In the genomic region with DNA sequence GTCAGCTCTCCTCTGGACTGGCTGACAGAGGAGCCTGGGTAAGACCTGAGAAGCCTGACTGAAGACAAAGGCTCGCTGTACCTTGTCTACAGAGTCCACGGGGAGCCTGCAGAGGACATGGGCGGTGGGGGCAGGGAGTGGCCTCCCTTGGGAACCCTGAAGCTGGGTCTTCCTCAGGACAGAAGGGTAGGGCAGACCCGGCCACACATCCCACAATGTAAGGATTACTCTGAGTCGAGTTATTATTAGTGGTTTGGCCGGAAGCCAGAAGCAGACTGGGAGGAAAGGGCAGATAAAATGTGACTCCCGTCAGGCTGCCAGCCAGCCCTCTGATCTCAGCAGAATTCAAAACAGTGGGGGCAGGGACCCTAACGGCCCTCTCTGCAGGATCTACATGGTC, we compare ENCODE assay signal across 8 mouse cellular contexts. TPM values are rescaled to one million over a fixed set of nuclear protein-coding genes. Genes with fewer than 3 reads are reported as not detected.
DNase-seq lines count a peak whose midpoint lies in the region; ATAC-seq and TF ChIP-seq lines count a peak whose summit lies in the region.

No protein-coding gene starts in this region.

- H3K4me2 ChIP-seq in forebrain, embryonic 16.5 days (ENCODE audit: low read length) = no peak overlapping the region
- no peak overlapping the region for H3K4me2 ChIP-seq in hindbrain, embryonic 11.5 days (replicated peaks; ENCODE audit: low read depth, low read length)
- no peak overlapping the region for H3K4me2 ChIP-seq in limb, embryonic 14.5 days (replicated peaks; ENCODE audit: low read depth, low read length, severe bottlenecking)
- peak overlapping the region; percentile 31; the same call in 1 of the 2 replicates for H3K4me2 ChIP-seq in midbrain, embryonic 14.5 days (ENCODE audit: low read length)

- DNase-seq in urinary bladder, postnatal 14 days (ENCODE audit: low spot score) = peak; percentile 76
- DNase-seq in urinary bladder, postnatal 10 days (ENCODE audit: low spot score) = no peak
- no peak for DNase-seq in hindbrain, embryonic 11.5 days (ENCODE audit: low spot score)
- peak; percentile 68 for DNase-seq in limb, embryonic 14.5 days (ENCODE audit: low spot score)
- peak; percentile 82 for DNase-seq in midbrain, embryonic 14.5 days
- DNase-seq in right cerebral cortex, adult 2 months (ENCODE audit: low spot score in 2 of 2) = no peak
- DNase-seq in thymus, adult 18-20 months = no peak

- H3K27me3 ChIP-seq in forebrain, embryonic 16.5 days (replicated peaks; ENCODE audit: control insufficient read depth, insufficient read depth, low read length) = no peaks in the 10 kb centered on the region
- no peaks in the 10 kb centered on the region for H3K27me3 ChIP-seq in hindbrain, embryonic 11.5 days (ENCODE audit: control insufficient read depth, insufficient read depth, low read length)
- no peaks in the 10 kb centered on the region for H3K27me3 ChIP-seq in limb, embryonic 14.5 days (ENCODE audit: control insufficient read depth, insufficient read depth, low read length)
- H3K27me3 ChIP-seq in midbrain, embryonic 14.5 days (ENCODE audit: control insufficient read depth, insufficient read depth, low read length) = no peaks in the 10 kb centered on the region

- peak overlapping the region; percentile 31 for H3K9ac ChIP-seq in forebrain, embryonic 16.5 days (replicated peaks; ENCODE audit: low read depth, low read length)
- H3K9ac ChIP-seq in hindbrain, embryonic 11.5 days (ENCODE audit: low read depth, low read length) = peak overlapping the region; percentile 24; the same call in 1 of the 2 replicates
- H3K9ac ChIP-seq in limb, embryonic 14.5 days (ENCODE audit: low read depth, low read length, severe bottlenecking) = no peak overlapping the region
- H3K9ac ChIP-seq in midbrain, embryonic 14.5 days (replicated peaks; ENCODE audit: low read length) = 0 out of 2 replicates have a peak overlapping the region, but pooled peaks have one; percentile 23

- no peak for ATAC-seq in forebrain, embryonic 16.5 days
- ATAC-seq in hindbrain, embryonic 11.5 days (ENCODE audit: low FRiP score) = no peak
- ATAC-seq in limb, embryonic 14.5 days (ENCODE audit: low FRiP score, low read depth) = 0 out of 2 replicates have a peak, but pooled peaks have one; percentile 37
- no peak for ATAC-seq in midbrain, embryonic 14.5 days (ENCODE audit: low FRiP score, low TSS enrichment)

- 5% methylated on average over 8 of the region's 8 CpGs for whole genome bisulfite sequencing in forebrain, embryonic 16.5 days
- WGBS in hindbrain, embryonic 11.5 days = 10% methylated on average over 8 of the region's 8 CpGs
- WGBS in limb, embryonic 14.5 days = 10% methylated on average over 8 of the region's 8 CpGs
- 3% methylated on average over 8 of the region's 8 CpGs for WGBS in midbrain, embryonic 14.5 days

- H3K4me1 ChIP-seq in forebrain, embryonic 16.5 days (replicated peaks; ENCODE audit: control insufficient read depth, insufficient read depth, low read length) = peaks cover 53% of the 10 kb centered on the region
- H3K4me1 ChIP-seq in hindbrain, embryonic 11.5 days (replicated peaks; ENCODE audit: control insufficient read depth, insufficient read depth, low read length) = peaks cover 58% of the 10 kb centered on the region
- peaks cover 43% of the 10 kb centered on the region for H3K4me1 ChIP-seq in limb, embryonic 14.5 days (ENCODE audit: control insufficient read depth, insufficient read depth, low read length)
- H3K4me1 ChIP-seq in midbrain, embryonic 14.5 days (ENCODE audit: control insufficient read depth, insufficient read depth, low read length) = peaks cover 80% of the 10 kb centered on the region

- no peaks in the 10 kb centered on the region for H3K36me3 ChIP-seq in forebrain, embryonic 16.5 days (ENCODE audit: control insufficient read depth, insufficient read depth)
- no peaks in the 10 kb centered on the region for H3K36me3 ChIP-seq in hindbrain, embryonic 11.5 days (ENCODE audit: control insufficient read depth, insufficient read depth, low read length)
- no peaks in the 10 kb centered on the region; the same call in 1 of the 2 replicates for H3K36me3 ChIP-seq in limb, embryonic 14.5 days (ENCODE audit: control insufficient read depth, insufficient read depth, low read length)
- H3K36me3 ChIP-seq in midbrain, embryonic 14.5 days (ENCODE audit: control insufficient read depth, insufficient read depth, low read length) = no peaks in the 10 kb centered on the region

- no peak for TF ChIP-seq POLR2A in limb, embryonic 14.5 days (IDR thresholded peaks at IDR 0.05; ENCODE audit: borderline replicate concordance, extremely low read depth, insufficient read depth, insufficient read length)

- no peaks in the 10 kb centered on the region for H3K9me3 ChIP-seq in forebrain, embryonic 16.5 days (ENCODE audit: control insufficient read depth, low read length)
- H3K9me3 ChIP-seq in hindbrain, embryonic 11.5 days (ENCODE audit: control insufficient read depth, low read length) = no peaks in the 10 kb centered on the region
- H3K9me3 ChIP-seq in limb, embryonic 14.5 days (ENCODE audit: control insufficient read depth, low read length) = no peaks in the 10 kb centered on the region
- no peaks in the 10 kb centered on the region for H3K9me3 ChIP-seq in midbrain, embryonic 14.5 days (ENCODE audit: control insufficient read depth, low read length)

- H3K4me3 ChIP-seq in forebrain, embryonic 16.5 days (replicated peaks; ENCODE audit: low read length) = no peak overlapping the region
- H3K4me3 ChIP-seq in hindbrain, embryonic 11.5 days (ENCODE audit: low read depth, low read length) = no peak overlapping the region
- no peak overlapping the region for H3K4me3 ChIP-seq in limb, embryonic 14.5 days (replicated peaks; ENCODE audit: low read length)
- H3K4me3 ChIP-seq in midbrain, embryonic 14.5 days (replicated peaks; ENCODE audit: low read depth, low read length) = no peak overlapping the region

- H3K27ac ChIP-seq in forebrain, embryonic 16.5 days (ENCODE audit: low read length) = peak overlapping the region; percentile 41; the same call in 1 of the 2 replicates
- H3K27ac ChIP-seq in hindbrain, embryonic 11.5 days (ENCODE audit: low read depth, low read length) = peak overlapping the region; percentile 68
- H3K27ac ChIP-seq in limb, embryonic 14.5 days (replicated peaks; ENCODE audit: low read depth, low read length) = no peak overlapping the region
- peak overlapping the region; percentile 83 for H3K27ac ChIP-seq in midbrain, embryonic 14.5 days (replicated peaks; ENCODE audit: low read depth, low read length)

RNA-seq across cellular contexts. Expression of gene Ccdc85c, which starts 30.4 kb away (rescaled TPM):
- 12.0 and 12.9 TPM in 2 replicates for polyA plus RNA-seq in forebrain, embryonic 16.5 days (2015; fragmentation: Nextera tagmentation; extraction: Ambion mirVana)
- 17.2 and 17.8 TPM in 2 replicates for polyA plus RNA-seq in hindbrain, embryonic 11.5 days (2014; fragmentation: Nextera tagmentation; extraction: Ambion mirVana)
- polyA plus RNA-seq in limb, embryonic 14.5 days (2012; rRNA removed) = 9.9 and 13.1 TPM in 2 replicates
- polyA plus RNA-seq in limb, embryonic 14.5 days (2014; fragmentation: Nextera tagmentation; extraction: Ambion mirVana) = 6.1 and 6.4 TPM in 2 replicates
- 20.9 and 22.3 TPM in 2 replicates for polyA plus RNA-seq in midbrain, embryonic 14.5 days (2014; fragmentation: Nextera tagmentation; extraction: Ambion mirVana)

Comparison
In these comparisons a context has a peak if more than half of its experiments do, and no peak if none do; other contexts are left out.
1. DNase-seq: peak in urinary bladder, postnatal 14 days (single experiment), limb, embryonic 14.5 days (single experiment) and midbrain, embryonic 14.5 days (single experiment); none in urinary bladder, postnatal 10 days (single experiment), hindbrain, embryonic 11.5 days (single experiment), right cerebral cortex, adult 2 months (0 of 2) and thymus, adult 18-20 months (0 of 2).